Mouse (Mus musculus) liver, embryonic 14.5 days (tissue): ENCODE measurements around the gene B4galt2.

ENCODE experiments used
- CTCF ChIP-seq: IDR thresholded peaks from 2 replicates; pipeline ENCODE4 v1.5.1; 2016; ENCODE audit warnings: antibody characterized with exemption, low read depth, control low read depth
- EP300 ChIP-seq: IDR thresholded peaks from 2 replicates; pipeline ENCODE4 v1.6.1; 2016; ENCODE audit warnings: antibody characterized with exemption, low read depth

DNA sequence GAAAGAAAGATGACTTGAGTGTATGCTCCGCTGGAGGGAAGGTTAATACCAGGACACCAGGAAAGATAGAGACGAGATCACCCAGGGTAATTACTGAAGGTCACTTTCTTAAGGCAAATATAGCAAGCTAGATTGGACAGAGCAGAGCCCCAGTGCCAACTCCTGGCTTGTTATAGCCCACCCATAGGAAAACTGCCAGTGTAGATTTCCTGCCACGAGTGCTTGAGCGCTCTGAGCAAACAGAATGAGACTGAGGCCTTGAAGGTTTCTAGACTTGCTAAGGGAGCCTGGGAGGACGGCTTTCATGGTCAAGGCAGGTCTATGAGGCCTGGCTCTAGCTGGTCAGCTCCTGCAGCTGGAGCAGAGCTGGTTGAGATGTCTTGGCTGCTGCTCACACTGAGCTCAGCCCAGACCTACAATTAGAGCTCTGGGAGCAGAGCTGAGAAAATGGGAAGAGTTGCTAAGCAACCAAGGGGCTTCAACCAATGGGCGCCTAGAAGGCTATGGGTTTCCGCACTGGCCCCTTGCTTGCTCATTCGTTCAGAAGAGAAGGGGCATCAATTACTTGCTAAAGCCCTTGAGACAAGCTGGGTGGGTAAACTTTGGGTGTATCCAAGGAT lies 25.7 kb upstream of the B4galt2 start:
- TF ChIP-seq EP300 (no peak), CTCF (no peak)
